Mouse (Mus musculus): ENCODE results near the gene Duoxa2. TPM values are rescaled to one million over a fixed set of nuclear protein-coding genes. Genes with fewer than 3 reads are reported as not detected.
"Not testable (repeated sequence)": the region's sequence is repeated elsewhere in the genome, so short reads cannot be mapped to it uniquely, and the experiment has no call there.

Gene Duoxa2
- total RNA-seq, 2 experiments from 2014 or later, result not detected

GRCm38 (mm10) chr2:122304544-122304943 lies 5.8 kb downstream of the Duoxa2 start:
- DNase-seq (ENCODE audit: low spot score in 2 of 2), result no peak
- intact Hi-C loops (cut with DNase I), result loop anchor here (10.0 kb wide), 1 partner anchor 250 kb away; no protein-coding TSS in a partner anchor

- intact Hi-C loops (cut with DNase I), result loop anchor here (10.0 kb wide), 1 partner anchor 250 kb away; no protein-coding TSS in a partner anchor
- DNase-seq (ENCODE audit: low spot score in 2 of 2), result no peak
Measured at GRCm38 (mm10) chr2:122305097-122305892, 6.6 kb downstream of the Duoxa2 start.

- intact Hi-C loops (cut with DNase I), result loop anchor here (10.0 kb wide), 1 partner anchor 249 kb away; no protein-coding TSS in a partner anchor
- DNase-seq (ENCODE audit: low spot score in 2 of 2), result peak; percentile 24 to 34
Measured at GRCm38 (mm10) chr2:122306184-122306583, 7.5 kb downstream of the Duoxa2 start.

- no peak for DNase-seq (ENCODE audit: low spot score in 2 of 2)
- intact Hi-C loops (cut with DNase I), result loop anchor here (5.0 to 10.0 kb wide), 2 partner anchors 68 to 245 kb away; no protein-coding TSS in a partner anchor
Measured at GRCm38 (mm10) chr2:122309647-122310046, 10.9 kb downstream of the Duoxa2 start.

- DNase-seq (ENCODE audit: low spot score in 2 of 2), result no peak
- intact Hi-C loops (cut with DNase I), result loop anchor here (5.0 kb wide), 1 partner anchor 66 kb away; no protein-coding TSS in a partner anchor
Measured at GRCm38 (mm10) chr2:122311561-122311960, 12.9 kb downstream of the Duoxa2 start.

GRCm38 (mm10) chr2:122312722-122313417 lies 14.2 kb downstream of the Duoxa2 start:
- peak; percentile 60 to 63 for DNase-seq (ENCODE audit: low spot score in 2 of 2)
- intact Hi-C loops (cut with DNase I), result loop anchor here (5.0 kb wide), 1 partner anchor 64 kb away; no protein-coding TSS in a partner anchor

GRCm38 (mm10) chr2:122313536-122313935 lies 14.8 kb downstream of the Duoxa2 start, which contains the start of gene Duoxa1:
Gene Duoxa1, minus strand, starts transcription at chr2:122313730.
- DNase-seq (ENCODE audit: low spot score in 2 of 2), result no peak
- intact Hi-C loops (cut with DNase I), result loop anchor here (5.0 kb wide), 1 partner anchor 64 kb away; no protein-coding TSS in a partner anchor

- no peak for DNase-seq (ENCODE audit: low spot score in 2 of 2)
- intact Hi-C loops (cut with DNase I), result no loop called here
Measured at GRCm38 (mm10) chr2:122315372-122315771, 16.7 kb downstream of the Duoxa2 start, which contains the start of gene Duox1. Gene Duox1, plus strand, starts transcription at chr2:122315672.

- DNase-seq (ENCODE audit: low spot score in 2 of 2), result no peak
- intact Hi-C loops (cut with DNase I), result no loop called here
Measured at GRCm38 (mm10) chr2:122317384-122317783, 18.7 kb downstream of the Duoxa2 start.

GRCm38 (mm10) chr2:122323960-122324359 lies 25.3 kb downstream of the Duoxa2 start:
- intact Hi-C loops (cut with DNase I), result no loop called here
- no peak for DNase-seq (ENCODE audit: low spot score in 2 of 2)

- intact Hi-C loops (cut with DNase I), result no loop called here
- no peak for DNase-seq (ENCODE audit: low spot score in 2 of 2)
Measured at GRCm38 (mm10) chr2:122324586-122324985, 25.9 kb downstream of the Duoxa2 start.

GRCm38 (mm10) chr2:122325361-122325760 lies 26.7 kb downstream of the Duoxa2 start:
- DNase-seq (ENCODE audit: low spot score in 2 of 2), result no peak
- intact Hi-C loops (cut with DNase I), result no loop called here

- intact Hi-C loops (cut with DNase I), result no loop called here
- DNase-seq (ENCODE audit: low spot score in 2 of 2), result no peak
Measured at GRCm38 (mm10) chr2:122327986-122328385, 29.3 kb downstream of the Duoxa2 start.

- DNase-seq (ENCODE audit: low spot score in 2 of 2); intact Hi-C loops (cut with DNase I): not testable (repeated sequence)
Measured at GRCm38 (mm10) chr2:122330317-122330716, 31.6 kb downstream of the Duoxa2 start.

- intact Hi-C loops (cut with DNase I), result no loop called here
Measured at GRCm38 (mm10) chr2:122332222-122332621, 33.5 kb downstream of the Duoxa2 start.

GRCm38 (mm10) chr2:122334170-122334569 lies 35.5 kb downstream of the Duoxa2 start:
- DNase-seq (ENCODE audit: low spot score in 2 of 2), result no peak
- intact Hi-C loops (cut with DNase I), result no loop called here

More at GRCm38 (mm10) chr2:122332222-122332621, 33.5 kb downstream of the Duoxa2 start:
- no peak for DNase-seq (ENCODE audit: low spot score in 2 of 2)

- DNase-seq (ENCODE audit: low spot score in 2 of 2), result no peak
- intact Hi-C loops (cut with DNase I), result no loop called here
Measured at GRCm38 (mm10) chr2:122337291-122337690, 38.6 kb downstream of the Duoxa2 start.

- intact Hi-C loops (cut with DNase I), result no loop called here
- DNase-seq (ENCODE audit: low spot score in 2 of 2), result no peak
Measured at GRCm38 (mm10) chr2:122345106-122345893, 46.6 kb downstream of the Duoxa2 start.

GRCm38 (mm10) chr2:122346164-122346563 lies 47.5 kb downstream of the Duoxa2 start:
- intact Hi-C loops (cut with DNase I); DNase-seq (ENCODE audit: low spot score in 2 of 2): not testable (repeated sequence)

All from left cerebral cortex, postnatal 14 days (tissue).